Mouse (Mus musculus) embryo, embryonic 11.5 days (tissue): Measurements from ENCODE around the gene Cdc42bpg.
"Not testable (repeated sequence)": the region's sequence is repeated elsewhere in the genome, so short reads cannot be mapped to it uniquely, and the experiment has no call there.

Source experiments
- DNase-seq: peaks from one replicate; pipeline ENCODE4 v3.0.0-alpha.2; 2012; ENCODE audit warnings: low read depth, low spot score

The Cdc42bpg gene

GRCm38 (mm10) chr19:6276426-6277421, 29.5 kb upstream of the Cdc42bpg start, which contains the start of gene Ehd1:
Ehd1 (plus strand) TSS chr19:6276725.
- peak; percentile 98 for DNase-seq

DNA sequence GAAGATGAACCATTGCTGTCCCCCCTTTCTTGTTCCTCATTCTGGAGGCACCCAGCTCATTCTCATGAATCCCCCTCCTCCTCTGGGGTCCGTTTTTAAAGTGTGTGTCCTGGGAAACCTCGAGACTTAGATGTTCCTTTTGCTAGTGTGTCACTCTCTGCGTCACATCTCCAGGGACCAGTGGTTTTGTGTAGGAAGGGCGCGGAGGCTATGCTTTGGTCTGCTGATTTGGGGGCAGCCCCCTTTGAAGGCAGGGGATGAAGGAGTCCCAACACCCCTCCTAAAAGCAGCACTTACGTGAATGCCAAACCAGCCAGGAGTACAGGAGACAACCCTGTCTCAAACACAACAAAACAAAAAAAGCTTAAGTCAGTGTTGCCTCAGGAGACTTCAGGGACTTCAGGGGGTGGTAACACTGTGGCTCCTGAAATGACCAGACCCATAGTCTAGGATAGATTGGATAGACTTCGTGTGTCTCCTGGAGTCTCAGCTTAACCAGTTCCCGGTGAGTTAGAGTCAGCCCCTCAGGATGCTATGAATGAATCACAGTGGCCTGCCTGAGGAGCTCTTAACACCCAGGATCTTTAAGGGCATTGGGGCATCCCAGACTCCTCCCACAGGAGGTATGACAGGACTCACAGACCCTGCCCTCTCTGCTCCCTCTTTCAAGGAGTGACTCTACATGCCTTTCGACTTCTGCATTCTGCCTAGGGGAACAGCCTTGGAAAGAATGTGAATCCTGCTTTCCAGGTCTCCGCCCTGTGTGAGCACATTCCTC, 28.4 kb upstream of the Cdc42bpg start:
- DNase-seq, result no peak

DNA sequence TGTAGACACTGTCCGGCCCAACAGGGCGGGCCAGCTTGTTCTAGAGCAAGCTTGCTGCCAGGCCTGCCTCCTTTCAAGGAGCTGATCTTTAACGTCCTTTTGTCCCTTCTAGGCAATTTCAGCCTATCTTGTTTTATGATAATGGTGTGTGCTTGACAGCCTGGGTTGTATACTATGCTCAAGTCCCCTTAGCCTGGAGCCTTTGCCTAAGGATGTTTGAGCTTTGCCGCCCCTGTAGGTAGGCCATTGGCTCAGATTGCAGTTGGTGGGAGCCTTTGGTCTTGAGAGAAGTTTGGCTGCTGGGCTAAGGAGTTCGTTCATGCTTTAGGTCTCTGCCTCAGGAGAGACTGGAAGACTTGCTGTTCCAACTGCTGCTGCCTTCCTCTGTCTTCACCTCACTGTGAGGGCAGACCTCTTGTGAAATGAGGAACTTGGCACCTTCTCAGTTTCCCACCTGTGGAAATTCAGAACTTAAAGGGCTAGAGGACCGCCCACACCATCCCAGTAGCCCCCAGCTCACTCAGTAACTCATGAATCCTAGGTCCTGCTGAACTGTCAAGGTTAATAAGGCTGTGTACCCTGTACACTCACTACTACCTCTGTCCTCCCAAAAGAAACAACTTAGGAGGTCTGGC, 27.7 kb upstream of the Cdc42bpg start:
- no peak for DNase-seq

GRCm38 (mm10) chr19:6279481-6280144, 26.6 kb upstream of the Cdc42bpg start:
- no peak for DNase-seq

DNA sequence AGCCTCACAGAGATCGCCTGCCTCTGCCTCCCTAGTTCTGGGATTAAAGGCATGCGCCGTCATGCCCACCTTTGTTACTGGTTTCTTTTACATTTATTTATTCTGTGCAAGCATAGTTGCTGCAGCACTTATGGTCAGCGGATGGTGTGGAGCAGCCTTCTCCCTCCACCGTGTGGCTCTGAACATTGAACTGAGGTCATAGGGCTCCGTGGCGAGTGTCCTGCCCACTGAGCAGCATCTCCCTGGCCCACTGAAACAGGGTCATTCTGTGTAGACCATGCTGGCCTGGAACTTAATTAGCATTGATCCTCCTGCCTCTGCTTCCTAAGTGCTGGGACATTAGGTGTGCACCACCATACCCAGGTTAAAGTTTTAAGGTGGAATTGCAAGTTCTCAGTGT, 25.7 kb upstream of the Cdc42bpg start:
- no peak for DNase-seq

DNA sequence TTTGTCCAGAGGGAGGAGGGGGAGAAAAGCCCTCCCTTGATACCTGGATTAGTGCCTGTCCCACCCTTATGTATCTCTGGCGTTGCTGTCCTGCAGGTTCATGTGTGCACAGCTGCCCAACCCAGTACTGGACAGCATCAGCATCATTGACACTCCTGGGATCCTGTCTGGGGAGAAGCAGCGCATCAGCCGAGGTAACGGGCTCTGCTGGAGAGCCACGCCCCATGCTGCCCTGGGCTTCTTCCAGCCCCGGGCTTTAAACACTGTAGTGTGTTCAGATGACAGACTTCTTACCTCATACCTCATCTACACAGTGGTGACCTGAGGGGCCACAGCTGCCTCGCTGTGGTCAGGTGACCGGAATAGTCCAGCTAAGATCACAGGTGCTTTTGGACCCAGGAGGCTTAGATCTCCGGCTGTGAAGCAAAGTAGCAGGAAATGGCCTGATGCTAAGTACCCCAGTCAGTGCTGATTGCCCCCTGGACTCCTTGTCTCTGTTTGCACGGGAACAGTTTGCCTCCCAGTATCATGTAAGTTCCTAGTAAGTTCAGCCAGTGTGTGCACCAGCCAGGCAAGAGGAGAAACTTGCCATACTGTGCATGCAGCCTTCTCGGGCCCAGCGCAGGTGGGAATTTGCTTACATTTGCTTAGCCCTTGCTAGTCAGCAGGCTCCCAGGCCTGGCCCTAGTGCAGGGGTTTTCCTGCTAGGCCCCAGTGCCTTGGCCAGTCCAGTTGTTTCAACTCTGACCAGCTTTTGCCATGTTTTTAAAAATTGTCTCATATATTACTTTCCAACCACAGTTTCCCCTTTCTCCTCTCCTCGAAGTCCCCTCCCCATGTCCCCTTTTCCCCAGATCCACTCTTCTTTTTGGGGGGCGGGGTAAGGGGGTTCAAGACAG, 24.9 kb upstream of the Cdc42bpg start:
- DNase-seq, result no peak

DNA sequence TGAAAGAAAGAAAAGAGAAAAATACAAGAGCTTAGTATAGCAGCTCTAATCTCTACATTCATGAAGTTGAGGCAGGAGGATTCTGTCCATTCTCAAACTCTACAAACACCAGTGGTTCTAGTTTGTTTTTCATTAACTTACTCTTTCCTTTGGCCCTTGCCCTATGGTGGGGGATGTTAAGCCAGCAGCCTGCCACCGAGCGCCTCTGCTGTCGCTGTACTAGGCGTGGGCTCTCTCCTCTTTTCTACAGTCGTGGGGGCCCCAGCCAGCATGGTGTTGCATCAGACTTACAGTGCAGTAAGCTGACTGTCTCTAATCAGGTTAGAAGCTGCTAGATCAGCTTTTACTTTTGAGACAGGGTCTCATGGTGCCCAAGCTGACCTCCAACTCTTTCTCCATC, 23.3 kb upstream of the Cdc42bpg start:
- no peak for DNase-seq

- DNase-seq, result no peak
Measured at GRCm38 (mm10) chr19:6284502-6284901, 21.8 kb upstream of the Cdc42bpg start.

GRCm38 (mm10) chr19:6285226-6285625, 21.0 kb upstream of the Cdc42bpg start:
- no peak for DNase-seq

DNA sequence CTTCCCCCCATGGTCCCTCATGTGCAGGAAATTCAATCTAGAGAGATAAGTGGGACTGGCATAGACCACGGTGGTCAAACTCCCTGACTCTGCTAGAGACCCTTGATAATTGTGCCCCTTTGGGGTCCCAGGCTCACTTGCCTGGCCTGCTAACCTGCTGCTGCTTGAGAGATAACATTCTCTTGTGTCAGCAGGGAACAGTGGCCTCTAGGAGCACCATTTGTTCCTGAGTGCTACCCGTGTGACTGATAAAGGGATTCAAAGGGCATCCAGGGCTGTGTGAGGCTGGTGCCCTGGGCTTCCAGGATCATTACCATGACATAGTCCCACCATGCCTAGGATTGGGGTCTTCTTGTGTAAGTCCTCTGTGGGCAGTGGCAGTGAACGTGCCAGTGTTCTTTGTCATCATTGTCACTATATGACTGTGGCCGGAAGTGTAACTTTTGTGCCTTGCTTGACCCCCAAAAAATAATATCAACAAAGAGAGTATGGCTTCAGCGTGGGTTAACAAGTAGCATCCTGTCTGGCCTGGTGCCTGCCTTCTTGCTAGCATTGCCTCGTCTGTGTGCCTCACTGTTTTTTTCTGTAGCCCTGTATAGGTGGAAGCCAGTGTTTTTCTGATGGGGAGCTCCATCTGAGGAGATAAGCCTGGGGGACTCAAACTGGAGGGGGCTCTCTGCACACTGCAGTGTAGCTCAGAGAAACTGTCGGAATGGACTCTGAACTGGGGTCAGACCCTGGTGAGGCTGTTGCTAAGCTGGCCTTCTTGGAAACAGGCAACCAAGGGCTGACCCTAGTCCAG, 20.4 kb upstream of the Cdc42bpg start:
- DNase-seq, result no peak

DNA sequence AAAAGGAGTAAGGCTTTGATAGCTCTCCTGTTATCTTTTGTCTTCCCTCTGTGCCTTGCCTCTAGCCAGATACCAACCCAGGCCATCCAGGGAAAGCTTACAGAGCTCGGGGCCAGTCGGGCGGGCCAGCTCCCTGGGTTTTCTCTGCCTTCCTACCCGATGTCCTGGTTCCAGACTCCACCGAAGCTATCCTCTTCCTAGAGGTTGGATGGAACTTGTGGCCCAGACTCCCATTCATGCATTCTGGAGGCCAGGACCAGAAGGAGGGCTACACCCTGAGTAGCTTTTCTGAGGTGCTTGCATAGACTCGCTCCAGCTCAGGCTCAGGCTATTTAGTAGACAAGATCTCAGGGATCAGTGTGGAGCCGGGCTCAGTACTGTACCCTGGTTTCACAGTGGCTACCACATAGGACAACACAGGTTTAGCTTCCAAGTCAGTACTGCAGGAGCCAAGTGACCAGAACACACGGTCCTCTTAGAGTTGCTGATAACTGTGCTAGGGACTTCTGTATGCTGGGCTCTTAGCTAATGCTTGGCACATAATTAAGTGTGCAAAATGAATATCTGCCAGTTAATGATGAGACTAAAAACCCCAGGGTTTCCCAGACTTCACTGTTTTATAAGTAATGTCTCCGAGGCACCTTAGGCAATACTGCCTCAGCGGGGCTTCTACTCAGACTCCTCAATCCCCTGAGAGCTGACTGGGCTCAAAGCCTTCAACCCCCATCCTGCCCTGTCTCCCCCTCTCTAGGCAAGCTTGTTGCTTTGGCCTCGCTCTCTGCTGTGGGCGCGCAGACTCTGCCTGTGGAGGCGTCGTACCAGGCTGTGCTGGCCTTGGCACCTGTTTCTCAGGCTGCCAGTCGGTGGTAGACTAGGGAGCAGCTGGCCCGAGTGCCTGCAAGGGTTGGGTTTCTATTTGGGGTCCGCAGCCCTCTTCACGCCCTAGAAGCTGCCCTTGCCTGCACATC, 19.5 kb upstream of the Cdc42bpg start:
- no peak for DNase-seq

- DNase-seq, result no peak
Measured at GRCm38 (mm10) chr19:6288236-6288894, 17.9 kb upstream of the Cdc42bpg start.

- no peak for DNase-seq
Measured at GRCm38 (mm10) chr19:6289696-6290238, 16.5 kb upstream of the Cdc42bpg start.

- DNase-seq, result not testable (repeated sequence)
Measured at GRCm38 (mm10) chr19:6290720-6291116, 15.5 kb upstream of the Cdc42bpg start.

DNA sequence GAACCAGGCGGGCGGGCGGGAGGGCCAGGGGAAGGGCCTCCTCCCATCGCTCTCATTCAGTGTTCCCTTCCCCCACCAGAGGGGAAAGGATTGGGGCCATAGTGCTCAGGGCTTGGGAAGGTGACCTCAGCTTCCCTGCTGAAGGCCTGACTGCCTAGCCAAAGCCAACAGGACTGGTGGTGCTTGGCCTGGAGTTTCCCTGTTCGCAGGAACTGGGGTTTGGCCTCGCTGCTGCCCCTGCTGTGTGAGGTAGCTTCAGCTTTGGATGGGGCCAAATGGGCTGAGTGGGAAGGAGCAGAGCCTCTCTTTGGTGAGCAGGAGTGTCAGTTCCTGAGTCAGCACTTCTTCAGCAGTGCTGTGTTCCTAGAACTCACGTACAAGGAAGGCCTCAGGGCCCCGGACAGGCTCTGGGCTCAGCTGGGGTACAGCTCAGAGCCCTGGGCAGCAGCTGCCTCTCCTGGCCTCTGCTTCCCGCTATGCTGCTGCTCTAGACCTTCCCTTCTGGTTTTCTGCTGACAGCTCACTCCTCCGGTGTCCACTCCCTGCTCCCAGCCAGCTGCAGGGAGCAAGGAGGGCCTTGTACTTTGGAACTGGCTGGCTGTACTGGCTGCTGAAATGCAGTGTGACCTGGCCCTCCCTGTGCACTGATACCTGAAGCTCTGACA, 15.0 kb upstream of the Cdc42bpg start:
- no peak for DNase-seq

DNA sequence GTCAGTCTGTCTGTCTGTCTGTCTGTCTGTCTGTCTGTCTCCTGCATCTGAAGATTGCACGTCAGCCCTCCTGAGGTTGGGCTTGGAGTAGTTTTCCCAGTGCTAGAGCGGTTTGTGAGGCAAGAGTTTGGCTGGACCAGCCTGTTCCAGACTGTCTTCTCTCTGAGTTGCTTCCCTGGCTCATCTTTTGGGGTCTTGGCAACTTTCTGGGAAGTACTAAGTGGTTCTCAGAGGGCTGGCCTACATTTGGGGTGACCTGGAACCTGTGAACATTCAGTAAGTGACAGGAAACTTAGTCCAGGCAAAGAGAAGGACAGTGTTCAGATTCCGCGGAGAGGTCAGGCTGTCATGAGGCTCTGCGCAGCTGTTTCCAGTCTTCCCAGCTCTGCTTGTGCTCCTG, 14.0 kb upstream of the Cdc42bpg start:
- DNase-seq, result no peak

GRCm38 (mm10) chr19:6294301-6294700, 12.0 kb upstream of the Cdc42bpg start:
- no peak for DNase-seq
